Mouse (Mus musculus): ENCODE data around the gene 4930503B20Rik.

GRCm38 (mm10) chr3:146596387-146596786, 54.7 kb downstream of the 4930503B20Rik start:
- TF ChIP-seq EP300 (IDR thresholded peaks at IDR 0.05): no peak
- no peak for TF ChIP-seq CTCF (IDR thresholded peaks at IDR 0.05)

Measured in lung, postnatal 0 days (tissue).